Mouse (Mus musculus) midbrain, postnatal 0 days (tissue): ENCODE results near the gene Nccrp1. TPM values are rescaled to one million over a fixed set of nuclear protein-coding genes. Genes with fewer than 3 reads are reported as not detected.

Source experiments
- ATAC-seq: fragments of 200-750 bp; cut with Nextera tagmentation; 2 replicates; pipeline ENCODE4 v1.8.0; 2017; ENCODE audit warnings: moderate number of reproducible peaks, mild to moderate bottlenecking, moderate TSS enrichment, moderate library complexity; ENCODE audit not compliant: low FRiP score
- DNase-seq: peaks from one replicate; pipeline ENCODE4 v3.0.0-alpha.2; 2015; ENCODE audit warnings: low spot score
- H3K27ac ChIP-seq: fragments of 300-500 bp; sonication (generic); 2 replicates; pipeline ENCODE4 v1.5.1; 2014; ENCODE audit warnings: low read depth, mild to moderate bottlenecking, low read length, mixed read lengths
- H3K27me3 ChIP-seq: fragments of 300-500 bp; sonication (generic); 2 replicates; pipeline ENCODE4 v1.6.1; 2014; ENCODE audit warnings: low read length, control low read depth, mixed read lengths; ENCODE audit not compliant: insufficient read depth
- H3K36me3 ChIP-seq: fragments of 300-500 bp; sonication (generic); 2 replicates; pipeline ENCODE4 v1.6.1; 2014; ENCODE audit warnings: low read length, control low read depth, mixed read lengths; ENCODE audit not compliant: insufficient read depth
- H3K4me1 ChIP-seq: fragments of 300-500 bp; sonication (generic); 2 replicates; pipeline ENCODE4 v1.6.1; 2014; ENCODE audit warnings: mild to moderate bottlenecking, control low read depth, antibody characterized with exemption, low read length, mixed read lengths; ENCODE audit not compliant: insufficient read depth
- H3K4me2 ChIP-seq: fragments of 300-500 bp; sonication (generic); 2 replicates; pipeline ENCODE4 v1.6.1; 2014; ENCODE audit warnings: low read depth, mild to moderate bottlenecking, low read length, mixed read lengths; ENCODE audit not compliant: poor library complexity, severe bottlenecking
- H3K4me3 ChIP-seq: fragments of 300-500 bp; sonication (generic); 2 replicates; pipeline ENCODE4 v1.5.1; 2014; ENCODE audit warnings: low read depth, mild to moderate bottlenecking, low read length, moderate library complexity
- H3K9ac ChIP-seq: fragments of 300-500 bp; sonication (generic); replicated peaks from 2 replicates; pipeline ENCODE4 v1.6.1; 2014; ENCODE audit warnings: mild to moderate bottlenecking, low read length, moderate library complexity, mixed read lengths; ENCODE audit not compliant: poor library complexity, severe bottlenecking
- H3K9me3 ChIP-seq: fragments of 300-500 bp; sonication (generic); 2 replicates; pipeline ENCODE4 v1.6.1; 2016; ENCODE audit warnings: low read length, control low read depth
- CTCF ChIP-seq: IDR thresholded peaks from 2 replicates; pipeline ENCODE4 v1.5.1; 2016; ENCODE audit warnings: antibody characterized with exemption, mild to moderate bottlenecking
- WGBS: fragments of 180-500 bp; shearing (Covaris S2); extraction: QIAGEN DNeasy Blood & Tissue Kit; methylation state at CpG from one replicate; pipeline ENCODE4 v1.1.7; 2014; 5-methylcytosine and 5-hydroxymethylcytosine counted together
- polyA plus RNA-seq: library from polyadenylated mRNA; unstranded; fragments of >200 nt; fragmentation: Nextera tagmentation; extraction: Ambion mirVana; gene quantifications from 2 replicates; pipeline ENCODE4 v1.2.1, GENCODE M21; 2015
- total RNA-seq: library from RNA; depleted of rRNA; stranded (reverse); fragments of >200 nt; gene quantifications from 2 replicates; pipeline ENCODE4 v1.2.3, GENCODE M21; 2014; rRNA removed

Gene Nccrp1
- total RNA-seq (1.4 TPM in 1 of 2 replicates, not detected in the other), polyA plus RNA-seq (0.16 and 0.47 TPM in 2 replicates)

DNA sequence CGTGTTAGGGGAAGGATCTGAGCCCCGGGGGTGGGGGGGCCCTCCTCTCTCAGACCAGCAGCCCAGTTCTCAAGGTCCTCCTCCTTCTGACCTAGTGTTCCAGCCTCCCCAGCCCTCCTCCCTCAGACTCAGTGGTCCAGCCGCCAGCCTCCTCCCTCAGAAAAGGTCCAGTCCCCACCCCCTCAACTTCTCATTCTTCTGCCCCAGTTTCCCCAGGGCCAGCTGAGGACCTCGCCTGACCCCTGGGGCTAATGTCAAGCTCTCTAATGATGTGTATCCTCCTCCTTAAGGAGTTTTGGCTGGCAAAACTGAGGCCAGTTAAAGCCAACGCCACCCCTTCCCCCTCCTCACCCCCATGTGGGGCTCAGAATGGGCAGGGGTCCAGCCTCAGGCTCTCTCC is at the start of gene Nccrp1:
Gene Nccrp1, minus strand, starts transcription at position 101 of the 400 bp plus-strand sequence.
- Histone ChIP-seq H3K36me3 (no peaks in the 10 kb centered on the region), H3K9ac (peak within 1 kb of the TSS; percentile 29; the same call in 1 of the 2 replicates), H3K27me3 (peaks cover 38% of the 10 kb centered on the region), H3K9me3 (no peaks in the 10 kb centered on the region), H3K27ac (no peak within 1 kb of the TSS), H3K4me1 (0 out of 2 replicates have a peak, but pooled peaks cover 2% of the 10 kb centered on the region), H3K4me2 (peak within 1 kb of the TSS; percentile 61), H3K4me3 (peak within 1 kb of the TSS; percentile 32)
- ATAC-seq (no peak), DNase-seq (no peak)
- WGBS = 5% methylated on average over 5 of the region's 5 CpGs
- TF ChIP-seq CTCF = no peak

- no peaks in the 10 kb centered on the region for H3K27me3 ChIP-seq
- DNase-seq (peak; percentile 56), ATAC-seq (no peak)
- H3K9me3 ChIP-seq = no peaks in the 10 kb centered on the region
- no peak overlapping the region for H3K9ac ChIP-seq
- no peak overlapping the region for H3K4me3 ChIP-seq
- no peaks in the 10 kb centered on the region for H3K36me3 ChIP-seq
- peak overlapping the region; percentile 85; the same call in 1 of the 2 replicates for H3K4me2 ChIP-seq
- H3K4me1 ChIP-seq = peaks cover 11% of the 10 kb centered on the region
- H3K27ac ChIP-seq = no peak overlapping the region
- no peak for TF ChIP-seq CTCF
- 72% methylated on average over 8 of the region's 8 CpGs for WGBS
These were observed 48.8 kb upstream of the Nccrp1 start for GRCm38 (mm10) chr7:28595751-28596435.

GRCm38 (mm10) chr7:28593206-28594111 is 46.4 kb upstream of the Nccrp1 start:
- Histone ChIP-seq H3K27ac (no peak overlapping the region), H3K4me2 (no peak overlapping the region), H3K9ac (no peak overlapping the region), H3K4me3 (no peak overlapping the region), H3K4me1 (peaks cover 11% of the 10 kb centered on the region), H3K36me3 (no peaks in the 10 kb centered on the region), H3K27me3 (no peaks in the 10 kb centered on the region), H3K9me3 (no peaks in the 10 kb centered on the region)
- WGBS = 64% methylated on average over 14 of the region's 14 CpGs
- no peak for TF ChIP-seq CTCF
- ATAC-seq (no peak), DNase-seq (no peak)

DNA sequence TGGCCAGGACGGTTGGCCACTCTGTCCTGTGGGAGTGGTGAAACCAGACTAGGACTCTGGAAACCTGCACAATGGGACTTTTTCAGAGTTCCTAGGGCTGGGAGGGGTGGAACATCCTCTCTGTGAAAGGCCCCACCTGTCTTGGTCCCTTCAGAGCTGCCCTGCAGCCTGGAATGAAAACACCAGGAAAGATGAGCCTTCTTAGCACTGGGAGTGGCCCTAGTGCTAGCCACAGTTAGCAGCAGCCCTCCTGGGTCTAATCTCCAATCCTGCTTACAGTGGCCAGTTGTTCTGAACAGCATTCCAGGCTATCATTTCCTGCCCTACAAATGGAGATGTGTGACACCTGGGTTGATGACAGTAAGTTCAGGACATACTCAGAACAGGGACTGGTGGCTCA is 44.8 kb upstream of the Nccrp1 start:
- H3K9me3 ChIP-seq = no peaks in the 10 kb centered on the region
- 69% methylated on average over 1 of the region's 1 CpGs for WGBS
- no peak overlapping the region for H3K4me3 ChIP-seq
- H3K27ac ChIP-seq = no peak overlapping the region
- peaks cover 9% of the 10 kb centered on the region for H3K4me1 ChIP-seq
- ATAC-seq (no peak), DNase-seq (no peak)
- TF ChIP-seq CTCF = no peak
- H3K4me2 ChIP-seq = no peak overlapping the region
- no peaks in the 10 kb centered on the region for H3K27me3 ChIP-seq
- no peak overlapping the region for H3K9ac ChIP-seq
- no peaks in the 10 kb centered on the region for H3K36me3 ChIP-seq

DNA sequence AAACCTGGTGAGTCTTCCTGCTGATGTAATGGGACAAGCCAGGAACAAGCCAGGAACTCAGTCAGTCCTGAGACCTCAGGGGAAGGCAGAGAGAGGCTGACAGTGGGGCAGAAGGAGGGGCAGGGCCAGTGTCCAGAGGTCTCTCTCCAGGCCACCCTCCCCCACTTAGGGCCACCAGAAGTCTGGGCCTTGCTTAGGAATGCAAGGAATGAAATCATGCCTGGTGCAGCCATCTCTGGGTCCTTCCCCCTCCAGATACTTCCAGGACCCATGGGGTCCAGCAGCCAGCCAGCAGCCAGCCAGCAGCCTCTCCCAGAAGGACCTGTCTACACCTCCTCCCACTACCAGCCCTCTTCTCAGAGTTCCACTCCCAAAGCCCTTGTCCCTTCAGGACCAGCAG is 40.6 kb upstream of the Nccrp1 start:
- Histone ChIP-seq H3K4me2 (no peak overlapping the region), H3K27ac (no peak overlapping the region), H3K9me3 (no peaks in the 10 kb centered on the region), H3K36me3 (no peaks in the 10 kb centered on the region), H3K4me1 (no peaks in the 10 kb centered on the region), H3K9ac (no peak overlapping the region), H3K27me3 (no peaks in the 10 kb centered on the region), H3K4me3 (no peak overlapping the region)
- TF ChIP-seq CTCF = no peak
- no peak for DNase-seq
- no peak for ATAC-seq
